Mouse (Mus musculus) lung, adult 10 weeks (tissue): ENCODE results near the gene Taf15. TPM values are rescaled to one million over a fixed set of nuclear protein-coding genes. Genes with fewer than 3 reads are reported as not detected.

Experiments used
- polyA plus RNA-seq: library from polyadenylated mRNA; stranded (reverse); fragments of 350-450 nt; fragmentation: Illumina TruSeq; extraction: RNeasy Lipid Tissue Mini Kit (QIAGEN cat#74804); gene quantifications from one replicate; pipeline ENCODE4 v1.2.3, GENCODE M21; 2014; ENCODE audit warnings: low read depth, low replicate concordance; ENCODE audit not compliant: insufficient read depth

The Taf15 gene
- polyA plus RNA-seq, result 38.2 TPM

GRCm38 (mm10) chr11:83472324-83473234 is at the start of gene Taf15:
Gene Taf15, plus strand, starts transcription at chr11:83473086.

GRCm38 (mm10) chr11:83429355-83429754 is 43.5 kb upstream of the Taf15 start, which contains the start of gene Gas2l2:
Gene Gas2l2, minus strand, starts transcription at chr11:83429455.

GRCm38 (mm10) chr11:83437377-83437776 is 35.5 kb upstream of the Taf15 start, which contains the start of gene 1700020L24Rik:
Gene 1700020L24Rik, plus strand, starts transcription at chr11:83437677.

GRCm38 (mm10) chr11:83462711-83463244 is 10.1 kb upstream of the Taf15 start, which contains the start of gene Mmp28:
Gene Mmp28, minus strand, starts transcription at chr11:83463071.

GRCm38 (mm10) chr11:83522075-83522474 is 49.2 kb downstream of the Taf15 start, which contains the start of gene Heatr9:
Gene Heatr9, minus strand, starts transcription at chr11:83522175.

GRCm38 (mm10) chr11:83530360-83530759 is 57.5 kb downstream of the Taf15 start, which contains the start of gene Ccl5:
Gene Ccl5, minus strand, starts transcription at chr11:83530518.

Other genes starting within 250 kb of the Taf15 start
- gene Slfn14, start 186.4 kb upstream of the Taf15 start, polyA plus RNA-seq, result not detected
- 29.8 TPM for gene Ap2b1, start 174.1 kb upstream of the Taf15 start, polyA plus RNA-seq
- gene Pex12, start 170.5 kb upstream of the Taf15 start, polyA plus RNA-seq, result 6.6 TPM
- 0.64 TPM for gene Rasl10b, start 63.9 kb upstream of the Taf15 start, polyA plus RNA-seq
- 1.4 TPM for gene Gas2l2, start 43.6 kb upstream of the Taf15 start, polyA plus RNA-seq
- gene 1700020L24Rik, start 35.4 kb upstream of the Taf15 start, polyA plus RNA-seq, result 0.50 TPM
- gene Mmp28, start 10.0 kb upstream of the Taf15 start, polyA plus RNA-seq, result 7.7 TPM
- 0.12 TPM for gene Heatr9, start 49.1 kb downstream of the Taf15 start, polyA plus RNA-seq
- gene Ccl5, start 57.4 kb downstream of the Taf15 start, polyA plus RNA-seq, result 65.3 TPM
- 39.2 TPM for gene Ccl9, start 105.5 kb downstream of the Taf15 start, polyA plus RNA-seq
- 252 TPM for gene Ccl6, start 120.0 kb downstream of the Taf15 start, polyA plus RNA-seq
- gene Rpl9-ps1, start 172.5 kb downstream of the Taf15 start, polyA plus RNA-seq, result not detected
- gene Ccl3, start 176.3 kb downstream of the Taf15 start, polyA plus RNA-seq, result 1.5 TPM
- gene Ccl4, start 189.5 kb downstream of the Taf15 start, polyA plus RNA-seq, result 2.4 TPM
- 59.1 TPM for gene Wfdc17, start 230.9 kb downstream of the Taf15 start, polyA plus RNA-seq
- not detected for gene Wfdc18, start 235.9 kb downstream of the Taf15 start, polyA plus RNA-seq